Mouse (Mus musculus) liver (tissue): ENCODE data around the gene Srgap3.
"Not testable (repeated sequence)": the region's sequence is repeated elsewhere in the genome, so short reads cannot be mapped to it uniquely, and the experiment has no call there.

ENCODE experiments used
- DNase-seq: peaks from one replicate; pipeline ENCODE4 v3.0.0-alpha.2; 2020; ENCODE audit warnings: mixed read lengths

Gene Srgap3

DNA sequence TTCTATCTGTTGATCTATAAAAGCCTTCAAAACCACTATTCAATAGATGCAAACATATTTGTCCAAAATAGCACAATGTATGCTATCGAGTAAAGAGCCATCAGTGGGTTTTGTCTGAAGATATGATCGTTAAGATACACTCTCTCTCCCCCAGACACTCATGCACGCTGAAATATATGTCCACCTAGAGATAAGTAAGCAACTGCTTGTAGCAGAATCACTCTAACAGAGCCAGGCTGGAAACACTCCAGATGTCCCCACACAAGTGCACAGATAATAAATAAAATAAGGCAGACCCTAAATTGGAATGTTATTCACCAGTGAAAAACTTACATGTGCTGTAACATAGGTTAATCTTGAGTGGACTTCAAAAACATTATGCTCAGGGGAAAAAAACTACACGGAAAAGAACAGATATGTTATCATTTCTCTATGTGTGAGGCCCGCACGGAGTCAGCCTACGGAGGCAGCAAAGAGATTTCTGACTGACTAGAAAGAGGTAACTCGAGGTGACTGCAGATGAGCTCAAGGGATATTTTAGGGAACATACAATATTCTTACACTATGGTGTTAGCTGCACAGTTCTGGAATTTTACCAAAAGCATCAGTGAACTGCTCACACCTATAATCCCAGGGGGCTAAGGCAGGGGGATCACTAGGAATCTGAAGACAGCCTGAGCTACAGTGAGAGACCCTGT, 39.0 kb downstream of the Srgap3 start:
- no peak for DNase-seq

DNA sequence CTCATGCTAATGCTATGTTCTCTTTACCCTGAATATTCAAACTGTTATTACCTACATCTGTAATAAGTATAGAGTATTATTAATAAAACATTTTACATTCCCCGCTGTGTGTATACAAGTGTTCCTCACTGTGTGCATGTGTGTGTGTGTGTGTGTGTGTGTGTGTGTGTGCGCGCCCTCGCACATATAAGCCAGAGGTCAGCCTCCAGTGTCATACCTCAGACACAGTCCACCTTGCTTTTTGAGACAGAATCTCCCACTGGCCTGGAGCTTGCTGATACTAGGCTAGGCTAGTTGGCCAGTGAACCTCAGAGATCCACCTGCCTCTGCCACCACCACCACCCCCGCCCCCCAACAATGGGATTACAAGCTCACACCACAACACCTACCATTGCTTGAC, 43.3 kb downstream of the Srgap3 start:
- DNase-seq = no peak

DNA sequence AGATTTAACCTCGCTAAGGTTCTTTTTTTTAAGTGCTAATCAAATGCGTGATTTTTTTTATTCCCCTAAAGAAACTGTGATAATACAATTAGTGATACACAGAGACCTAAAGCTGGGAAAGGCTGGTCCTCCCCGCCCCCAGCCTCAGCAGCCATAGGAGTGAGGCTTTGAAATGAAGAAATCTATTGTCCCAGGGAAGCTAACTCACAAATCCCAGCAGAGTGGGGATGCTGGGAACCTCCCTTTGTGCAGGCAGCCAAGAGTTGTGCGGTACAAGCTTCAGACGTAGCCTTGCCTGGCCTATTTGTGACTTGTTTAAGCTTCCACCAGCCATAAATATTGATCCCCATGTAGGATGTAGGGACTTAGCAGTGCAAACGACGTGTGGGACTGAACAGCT, 43.8 kb downstream of the Srgap3 start:
- DNase-seq = no peak

DNA sequence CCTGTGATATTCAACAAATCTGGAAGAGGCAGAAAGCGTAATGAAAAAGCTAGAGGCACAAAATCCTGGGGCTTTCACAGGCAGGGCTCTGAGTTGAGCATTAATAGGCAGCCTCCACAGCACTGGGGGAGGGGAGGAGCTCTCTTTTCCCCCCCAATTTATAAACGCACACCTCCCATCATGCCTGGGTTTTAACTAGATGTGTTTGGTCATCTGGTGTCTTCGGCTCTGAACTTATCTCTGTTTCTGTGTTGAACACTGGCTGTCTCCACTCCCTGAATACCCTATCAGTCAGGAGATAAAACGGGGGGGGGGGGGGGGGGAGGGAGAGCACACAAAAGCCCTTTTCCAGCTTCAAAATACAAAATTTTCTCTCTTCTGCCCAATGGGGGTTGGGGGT, 44.3 kb downstream of the Srgap3 start:
- peak; percentile 22 for DNase-seq

DNA sequence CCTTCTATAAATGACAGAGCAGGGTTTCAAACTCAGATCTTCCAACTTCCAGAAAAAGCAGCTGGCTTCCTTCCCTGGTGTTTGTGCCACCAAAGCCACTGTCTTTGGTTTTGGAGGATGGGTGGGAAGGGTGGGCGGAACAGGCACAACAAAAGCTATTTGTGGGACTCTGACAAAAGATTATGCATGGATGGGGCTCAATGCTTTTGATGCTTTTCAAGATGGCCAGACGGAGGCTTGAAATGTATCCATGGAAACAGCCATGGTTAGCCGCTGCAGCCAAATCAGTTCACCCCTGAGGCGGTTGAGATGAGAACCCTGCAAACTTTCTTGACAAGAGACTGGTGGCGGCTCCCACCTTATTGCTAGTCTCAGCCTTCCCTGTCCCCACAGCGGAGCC, 46.8 kb downstream of the Srgap3 start:
- DNase-seq = no peak

DNA sequence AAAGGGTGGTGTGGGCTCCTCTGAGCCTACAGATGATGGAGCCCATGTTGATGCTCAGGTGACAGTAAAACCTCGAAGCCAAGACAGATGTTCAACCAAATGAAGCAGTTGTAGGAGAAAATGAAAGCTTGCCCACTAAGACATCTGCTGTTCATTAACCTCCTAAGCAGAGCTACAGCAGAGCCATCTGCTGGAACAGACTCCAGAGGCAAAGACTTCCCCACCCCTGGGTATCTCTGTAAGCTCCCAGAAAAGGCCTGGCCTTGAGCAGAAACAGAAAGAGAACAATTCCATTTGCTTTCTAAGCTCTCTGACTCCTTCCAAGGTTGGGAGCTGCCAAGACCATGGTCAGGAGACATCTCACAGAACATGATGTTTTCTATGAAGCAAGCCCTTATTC, 47.4 kb downstream of the Srgap3 start:
- no peak for DNase-seq

DNA sequence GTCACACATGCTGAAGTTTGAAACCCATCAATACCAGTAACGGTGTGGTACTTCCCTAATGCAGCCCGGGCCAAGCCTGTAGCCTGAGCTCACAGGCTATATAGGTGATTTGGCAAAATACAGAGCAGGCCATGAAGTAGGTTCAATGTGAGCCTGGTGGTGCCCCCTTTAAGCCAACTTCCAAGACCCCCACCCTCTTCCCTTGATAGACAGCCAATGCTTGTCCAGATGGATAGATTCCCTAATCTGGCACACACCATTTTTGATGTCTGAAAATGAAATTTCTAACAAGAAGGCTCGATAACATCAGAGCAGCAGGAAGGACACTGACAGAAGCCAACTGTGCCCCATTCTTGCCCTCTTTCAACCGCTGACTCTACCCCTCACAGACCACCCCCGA, 47.8 kb downstream of the Srgap3 start:
- no peak for DNase-seq

DNA sequence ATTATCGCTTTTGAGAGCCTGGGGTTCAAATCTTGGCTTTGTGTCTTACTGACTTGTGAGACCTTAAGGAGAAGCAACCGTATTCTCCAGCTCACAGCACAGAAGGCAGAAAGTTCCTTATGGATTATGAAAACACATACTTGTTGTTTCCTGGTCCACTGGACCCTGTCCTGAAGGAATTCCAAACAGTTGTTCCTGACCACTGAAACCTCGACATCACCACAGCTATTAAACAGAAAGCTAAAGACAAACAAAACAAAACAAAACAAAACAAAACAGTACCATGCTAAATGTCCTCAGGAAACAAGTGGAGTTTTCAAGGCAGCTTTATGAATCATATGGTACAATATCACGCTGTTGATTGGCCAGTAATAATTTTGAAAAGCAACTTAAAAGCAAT, 48.6 kb downstream of the Srgap3 start:
- DNase-seq = no peak

DNA sequence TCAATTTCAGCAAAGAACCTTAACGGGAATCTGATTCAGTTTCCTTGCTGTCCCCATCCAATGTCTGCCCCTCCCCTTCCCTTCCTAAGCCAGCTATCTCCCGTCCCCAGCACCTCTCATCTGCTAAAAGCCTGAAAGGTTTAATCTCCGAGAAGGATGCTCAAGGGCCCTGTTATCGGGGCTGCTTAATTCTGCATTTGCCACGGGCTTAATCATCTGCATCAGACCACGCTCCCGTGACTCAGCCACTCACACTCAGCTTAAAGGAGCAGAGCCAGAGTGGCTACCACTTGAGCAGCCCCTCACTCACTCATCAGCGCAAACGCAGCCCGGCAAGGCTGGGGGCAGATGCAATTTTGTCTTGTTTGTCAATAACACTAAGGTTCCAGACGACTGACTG, 50.7 kb downstream of the Srgap3 start:
- peak; percentile 10 for DNase-seq

DNA sequence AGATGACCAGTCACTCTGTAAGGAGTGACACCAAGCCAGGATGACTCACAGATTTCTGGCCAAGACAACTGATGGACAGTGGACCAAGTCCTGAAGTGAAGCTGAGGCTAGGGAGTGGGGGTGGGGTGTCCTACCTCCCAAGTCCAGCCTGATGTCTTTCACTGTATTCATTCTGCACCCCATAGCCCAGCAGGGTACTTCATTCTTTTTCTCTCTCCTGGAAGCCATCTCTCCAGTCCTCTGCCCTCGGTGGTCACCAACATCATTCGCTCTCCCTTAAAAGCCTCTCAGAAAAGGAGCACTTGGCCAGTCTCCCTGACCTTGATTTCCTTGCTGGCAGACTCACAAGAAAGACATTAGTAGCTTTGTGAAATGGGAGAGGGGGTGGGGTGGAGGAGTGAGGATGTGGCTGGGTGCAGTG, 56.7 kb downstream of the Srgap3 start:
- no peak for DNase-seq

DNA sequence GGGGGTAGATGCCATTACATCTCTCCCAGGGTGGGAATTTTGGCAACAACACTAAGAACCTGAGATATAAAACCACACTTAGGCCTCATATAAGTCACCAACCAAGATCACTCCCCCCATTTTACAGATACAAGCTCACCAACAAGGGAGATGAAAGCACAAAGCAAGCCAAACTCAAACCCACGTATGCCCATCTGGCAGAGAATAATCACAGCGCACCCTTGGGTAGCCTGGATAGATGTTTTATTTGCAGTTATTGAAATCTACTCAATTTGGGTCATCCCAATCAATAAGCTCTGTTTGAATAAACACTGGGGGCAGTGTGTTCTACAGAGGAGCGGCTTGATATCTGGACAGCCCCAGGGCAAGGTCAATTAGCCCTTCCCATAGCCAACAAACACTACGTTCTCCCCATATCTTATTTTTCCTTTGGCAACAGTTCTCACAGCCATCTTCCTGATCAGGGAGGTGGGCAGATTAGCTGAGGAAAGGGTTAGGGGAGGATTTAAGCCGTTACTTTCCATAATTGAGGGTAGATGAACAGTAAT, 63.4 kb downstream of the Srgap3 start:
- no peak for DNase-seq

DNA sequence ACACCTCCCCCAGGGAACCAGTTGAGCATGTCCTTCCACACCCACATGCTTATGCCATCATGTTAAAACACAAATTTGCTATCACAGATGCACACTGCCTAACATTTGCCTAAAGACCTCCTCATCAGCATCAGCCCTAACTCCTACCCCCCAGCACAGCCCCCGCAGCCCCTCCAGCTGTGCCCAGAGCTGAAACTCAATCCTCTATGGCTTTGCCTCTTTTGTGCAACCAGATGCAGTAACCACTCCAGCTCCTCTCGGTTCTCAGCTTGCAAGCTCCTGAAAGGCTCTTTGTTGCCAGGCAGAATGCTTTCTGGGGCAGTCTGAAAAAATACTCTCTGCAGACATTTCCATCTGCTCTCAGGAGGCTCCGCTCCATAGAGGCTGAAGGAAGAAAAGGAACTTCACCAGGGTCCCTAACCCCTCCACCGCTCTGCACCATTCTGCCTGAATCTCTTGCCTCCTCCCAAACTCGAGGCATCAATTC, 67.0 kb downstream of the Srgap3 start:
- DNase-seq = no peak

DNA sequence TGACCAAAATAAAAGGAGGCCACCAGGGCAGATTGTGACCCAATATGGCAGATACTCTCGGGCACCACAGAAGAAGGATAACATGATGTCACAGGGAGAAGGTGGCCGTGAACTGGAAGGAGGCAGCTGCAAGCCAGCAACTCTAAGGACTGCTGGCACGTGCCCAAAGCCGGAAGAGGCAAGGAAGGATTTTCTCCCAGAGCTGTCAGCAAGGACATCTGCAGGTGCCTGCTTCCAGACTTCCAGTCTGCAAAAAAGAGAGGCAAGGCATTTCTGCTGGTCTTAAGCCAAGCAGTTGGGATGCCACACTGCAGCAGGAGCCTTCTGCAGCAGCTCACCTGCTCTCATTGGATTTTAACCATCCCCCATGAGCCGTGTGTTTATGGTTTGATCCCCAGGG, 67.9 kb downstream of the Srgap3 start:
- no peak for DNase-seq

DNA sequence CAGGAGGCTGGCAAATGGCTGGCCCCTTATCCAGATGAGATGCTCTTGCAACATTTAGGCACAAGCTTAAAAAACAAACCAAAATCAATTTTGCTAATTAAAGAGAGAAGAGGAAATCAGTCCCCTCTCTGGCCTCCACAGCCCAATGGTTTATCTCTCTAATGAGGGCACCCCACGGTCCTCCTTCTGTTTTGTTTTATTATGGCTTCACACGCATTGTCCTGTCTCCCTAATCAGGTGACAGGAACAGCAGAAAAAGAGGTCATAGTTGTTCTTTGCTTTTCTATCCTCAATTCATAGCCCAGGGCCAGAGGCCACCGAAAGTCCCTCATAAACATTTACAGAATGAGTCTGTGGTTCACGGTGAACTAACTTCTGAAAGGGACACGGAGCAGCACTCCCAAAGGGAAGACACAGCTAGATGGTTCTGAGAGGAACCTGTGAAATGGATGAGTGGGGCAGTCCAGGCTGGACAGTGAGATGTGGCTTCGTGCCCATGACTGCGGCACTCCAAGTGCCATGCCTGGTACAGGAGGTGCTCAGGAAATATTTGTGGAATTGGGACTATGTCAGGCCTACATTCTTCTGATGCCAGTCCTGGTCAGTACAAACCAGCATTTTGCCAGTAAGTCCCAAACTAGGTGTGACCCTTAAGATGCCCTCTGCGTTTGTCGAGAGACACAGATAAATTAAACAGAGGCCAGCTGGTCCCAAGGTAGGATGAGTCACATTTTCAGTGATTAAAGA, 73.8 kb downstream of the Srgap3 start:
- DNase-seq = no peak

DNA sequence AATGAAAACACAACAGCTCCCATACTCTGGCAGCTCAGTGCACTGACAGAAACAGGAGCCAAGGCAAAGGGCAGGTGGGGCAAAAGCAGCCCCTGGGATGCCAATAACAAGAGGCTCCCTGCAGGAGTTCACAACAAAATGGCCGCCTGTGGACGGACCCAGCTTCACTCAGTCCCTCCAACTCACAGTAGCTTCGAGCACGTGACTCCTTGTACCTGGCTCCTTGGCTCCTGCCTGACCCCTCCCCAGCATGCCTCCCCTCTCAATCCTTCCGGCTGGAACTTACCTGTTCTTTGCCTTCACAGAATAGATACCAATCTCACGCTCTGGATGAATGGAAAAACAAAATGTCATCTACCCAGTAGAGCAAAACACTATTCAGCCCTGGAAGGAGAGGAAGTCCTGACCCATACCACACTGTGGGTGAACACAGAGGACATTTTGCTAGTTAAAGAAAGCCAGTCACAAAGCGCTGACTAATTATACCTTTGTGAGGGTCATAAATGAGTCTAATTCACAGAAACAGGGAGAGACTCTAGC, 75.8 kb downstream of the Srgap3 start:
- DNase-seq = no peak

DNA sequence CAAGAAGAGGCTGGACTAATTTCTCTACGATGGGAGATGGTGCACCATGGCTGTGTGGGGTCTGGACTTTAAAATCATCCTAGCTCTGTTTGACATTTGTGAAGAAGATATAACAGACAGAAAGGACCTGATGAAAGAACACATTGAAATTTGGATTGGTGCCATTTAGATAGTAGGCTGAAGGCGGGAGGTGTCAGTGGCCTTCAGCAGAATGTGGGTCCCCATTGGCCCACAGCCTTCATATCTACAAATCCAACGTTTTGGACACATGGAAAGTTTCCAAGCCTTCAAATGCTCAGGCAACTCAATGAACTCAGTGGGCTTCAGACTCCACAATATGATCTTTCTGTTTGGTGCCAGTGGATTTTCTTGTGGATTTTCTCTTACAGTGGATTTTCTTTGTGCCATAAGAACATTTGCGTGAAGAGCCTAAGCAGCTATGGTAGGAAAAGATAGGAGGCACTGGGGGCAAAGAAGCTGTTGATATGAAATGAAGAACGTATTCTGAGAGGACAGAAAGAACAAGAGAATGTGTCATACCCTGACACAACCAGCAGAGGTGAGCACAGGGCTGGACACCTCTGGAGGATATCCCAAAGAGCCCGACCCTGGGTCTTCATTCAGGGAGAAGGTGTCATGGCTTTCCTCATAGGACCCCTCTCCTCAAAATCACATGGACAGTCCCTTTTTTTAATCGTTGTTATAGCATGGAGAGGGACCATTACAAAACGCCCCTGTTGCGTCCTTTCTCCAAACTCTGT, 78.7 kb downstream of the Srgap3 start:
- no peak for DNase-seq

DNA sequence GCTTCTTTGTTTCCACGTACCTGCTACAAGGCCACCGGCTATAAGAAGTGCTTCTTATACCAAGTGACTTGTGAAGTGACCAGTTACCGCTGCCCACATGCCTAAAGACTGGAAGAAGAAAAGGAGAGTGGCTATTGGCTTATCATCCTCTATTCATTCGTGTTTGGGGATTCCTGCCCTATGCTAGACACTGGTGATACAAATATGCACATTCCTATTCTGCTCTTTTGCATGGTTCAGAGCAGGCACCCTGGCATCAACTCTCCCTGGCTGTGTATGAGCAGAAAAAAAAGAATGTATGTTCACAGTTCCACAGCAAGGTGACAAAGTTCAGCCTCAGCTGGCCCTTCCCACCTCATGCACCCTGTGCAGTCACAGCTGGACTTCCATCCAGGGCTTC, 81.0 kb downstream of the Srgap3 start:
- no peak for DNase-seq

DNA sequence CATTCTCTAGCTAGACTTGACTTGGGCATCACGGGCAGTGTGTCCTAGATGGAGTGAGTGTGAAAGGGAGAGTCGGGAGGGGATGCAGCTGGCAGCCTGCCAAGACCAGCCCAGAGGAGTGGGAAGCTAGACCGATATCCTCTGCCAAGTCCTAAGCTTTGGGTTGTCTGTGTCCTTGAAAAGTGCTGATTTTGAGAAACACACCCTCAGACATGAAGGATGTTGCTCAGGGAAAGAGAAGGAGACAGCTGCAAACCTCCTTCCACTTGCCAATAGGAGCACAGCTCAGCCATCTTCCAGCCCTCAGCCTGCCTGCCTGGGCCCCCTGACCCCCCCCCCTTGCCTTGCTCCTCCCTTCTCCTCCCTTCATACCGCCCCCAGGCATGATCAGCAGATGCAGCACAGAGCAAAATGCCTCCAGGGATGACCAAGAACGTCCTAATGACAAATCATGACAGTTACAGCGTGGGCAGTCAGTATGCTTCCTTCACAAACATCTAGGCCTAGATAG, 82.0 kb downstream of the Srgap3 start:
- DNase-seq = peak; percentile 36

DNA sequence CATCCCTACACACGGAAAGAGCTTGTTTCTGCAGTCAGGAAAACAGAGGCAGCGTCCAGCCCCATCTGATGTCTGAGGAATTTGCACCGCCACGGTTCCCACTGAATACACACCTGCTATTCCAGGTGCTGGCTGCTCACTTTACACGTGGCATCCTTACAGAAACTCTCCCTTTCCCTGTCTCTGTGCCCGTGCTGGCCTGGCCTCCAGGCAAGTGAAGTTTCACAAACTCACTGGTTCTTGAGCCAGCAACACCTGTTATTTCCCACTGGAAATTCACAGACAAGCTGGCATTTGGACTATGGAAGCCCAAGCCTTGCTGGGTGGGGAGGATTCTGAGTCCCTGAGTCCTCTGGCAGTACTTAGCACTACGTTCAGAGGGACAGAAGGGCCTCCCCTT, 84.6 kb downstream of the Srgap3 start:
- DNase-seq = no peak

DNA sequence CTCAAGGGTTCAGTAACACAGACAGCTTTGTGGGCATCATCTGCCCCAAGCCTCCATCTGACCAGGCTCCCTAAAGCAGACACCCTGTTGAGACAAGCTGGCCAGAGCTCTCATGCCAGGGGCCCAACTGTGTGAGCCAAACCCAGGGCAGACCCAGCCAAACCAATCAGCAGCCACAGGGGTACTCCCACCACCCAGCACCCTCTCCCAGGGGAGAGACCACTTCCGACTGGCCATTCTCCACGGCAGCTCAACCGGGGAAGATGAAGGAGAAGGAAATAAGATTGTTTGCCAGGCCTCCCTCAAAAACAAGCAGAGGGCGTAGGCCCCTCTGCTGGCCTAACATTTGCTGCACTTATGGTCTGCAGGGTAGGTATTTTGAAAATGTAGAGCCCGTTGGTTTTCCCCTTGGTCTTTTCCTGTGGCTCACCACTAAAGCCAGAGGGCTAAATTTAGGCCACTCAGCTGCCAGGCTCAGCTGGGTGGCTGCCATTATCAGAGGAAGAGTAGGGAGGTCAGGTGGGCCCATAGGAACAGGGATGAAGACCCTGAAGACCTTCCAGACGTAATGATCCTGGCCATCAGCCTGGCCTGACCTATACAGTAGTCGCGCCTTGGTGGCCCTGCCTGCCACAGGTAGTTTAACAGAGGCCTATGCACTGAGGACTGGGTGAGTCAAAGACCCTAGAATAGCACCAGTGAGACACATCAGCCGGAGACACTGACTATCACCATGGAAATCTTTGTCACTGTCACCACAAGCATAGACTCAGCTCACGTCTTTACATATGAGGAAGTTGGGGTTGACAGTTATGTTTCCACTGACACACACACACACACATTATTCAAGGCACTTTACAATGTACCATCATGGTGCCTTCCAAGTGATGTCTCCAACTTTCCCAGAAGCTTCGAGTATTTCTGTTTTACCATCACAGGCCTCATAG, 85.4 kb downstream of the Srgap3 start:
- DNase-seq = no peak

DNA sequence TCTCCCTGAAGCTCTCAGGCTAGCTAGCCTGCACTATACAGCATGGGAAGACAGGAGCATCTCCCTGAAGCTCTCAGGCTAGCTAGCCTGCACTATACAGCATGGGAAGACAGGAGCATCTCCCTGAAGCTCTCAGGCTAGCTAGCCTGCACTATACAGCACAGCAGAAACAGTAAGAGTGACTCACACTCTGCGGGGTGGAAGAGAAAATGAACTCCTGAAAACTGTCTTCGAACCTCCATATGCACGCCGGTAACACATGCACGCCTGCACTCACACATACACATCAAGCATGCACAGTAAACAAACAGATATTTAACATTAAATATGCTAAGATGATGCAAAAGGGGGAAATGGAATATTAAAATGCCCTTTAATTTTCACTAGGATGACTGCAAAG, 86.8 kb downstream of the Srgap3 start:
- not testable (repeated sequence) for DNase-seq

DNA sequence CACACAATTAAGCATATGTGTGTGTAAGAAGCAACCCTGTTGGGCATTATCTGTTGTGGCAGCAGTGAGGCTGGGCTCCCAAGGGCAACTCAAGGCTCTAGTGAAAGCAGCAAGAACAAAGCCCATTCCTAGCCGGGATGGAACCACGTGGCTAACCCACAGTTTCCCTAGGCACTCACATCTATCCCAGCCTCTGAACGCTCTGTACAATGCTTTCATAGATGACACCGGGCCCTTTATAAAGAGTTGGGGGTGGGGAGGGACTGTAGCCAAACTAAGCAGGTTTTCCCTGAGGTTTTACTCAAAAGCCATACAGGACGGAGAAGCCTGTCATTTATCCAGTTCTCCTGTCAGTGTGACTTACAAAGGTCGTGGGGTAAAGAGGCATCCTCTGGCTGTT, 90.0 kb downstream of the Srgap3 start:
- DNase-seq = no peak
